Mouse (Mus musculus): ENCODE measurements at regions not wholly inside any gene's neighbourhood (a gene's known extent, or its start where the extent isn't known, plus 50 kb on each side); places are given as distances from the start of the nearest gene placed in this dataset.

GRCm38 (mm10) chr8:34254978-34255377, 143.4 kb upstream of the Gm10131 start:
- Histone ChIP-seq H3K27me3 (ENCODE audit: control insufficient read depth, insufficient read depth, low read length) (no peaks in the 10 kb centered on the region), H3K4me3 (ENCODE audit: low read depth, low read length) (no peak overlapping the region), H3K4me1 (ENCODE audit: control insufficient read depth, insufficient read depth, insufficient read length, low read length) (no peaks in the 10 kb centered on the region), H3K36me3 (ENCODE audit: control insufficient read depth, insufficient read depth, low read length) (no peaks in the 10 kb centered on the region), H3K27ac (ENCODE audit: insufficient read depth, low read depth, low read length) (no peak overlapping the region)
- WGBS, result 83% methylated on average over 2 of the region's 2 CpGs
- TF ChIP-seq POLR2A (IDR thresholded peaks at IDR 0.05; ENCODE audit: low read depth, low read length) (no peak), CTCF (IDR thresholded peaks at IDR 0.05; ENCODE audit: extremely low read depth, insufficient read length, insufficient replicate concordance, low read depth, low read length) (no peak)

- H3K27me3 ChIP-seq (ENCODE audit: control insufficient read depth, insufficient read depth, low read length), result no peaks in the 10 kb centered on the region
- H3K36me3 ChIP-seq (ENCODE audit: control insufficient read depth, insufficient read depth, low read length), result no peaks in the 10 kb centered on the region
- TF ChIP-seq CTCF (IDR thresholded peaks at IDR 0.05; ENCODE audit: extremely low read depth, insufficient read length, insufficient replicate concordance, low read depth, low read length) (no peak), POLR2A (IDR thresholded peaks at IDR 0.05; ENCODE audit: low read depth, low read length) (no peak)
- no peaks in the 10 kb centered on the region for H3K4me1 ChIP-seq (ENCODE audit: control insufficient read depth, insufficient read depth, insufficient read length, low read length)
- 89% methylated on average over 7 of the region's 7 CpGs for WGBS
- H3K27ac ChIP-seq (ENCODE audit: insufficient read depth, low read depth, low read length), result no peak overlapping the region
- H3K4me3 ChIP-seq (ENCODE audit: low read depth, low read length), result no peak overlapping the region
These were observed 140.4 kb upstream of the Gm10131 start for GRCm38 (mm10) chr8:34251934-34252333.

GRCm38 (mm10) chr8:34239346-34239900, 127.9 kb upstream of the Gm10131 start:
- no peak for TF ChIP-seq POLR2A (IDR thresholded peaks at IDR 0.05; ENCODE audit: low read depth, low read length)
- no peak for TF ChIP-seq CTCF (IDR thresholded peaks at IDR 0.05; ENCODE audit: extremely low read depth, insufficient read length, insufficient replicate concordance, low read depth, low read length)
- 89% methylated on average over 6 of the region's 6 CpGs for WGBS
- no peaks in the 10 kb centered on the region for H3K27me3 ChIP-seq (ENCODE audit: control insufficient read depth, insufficient read depth, low read length)

GRCm38 (mm10) chr8:34233705-34234104, 122.2 kb upstream of the Gm10131 start:
- Histone ChIP-seq H3K4me1 (ENCODE audit: control insufficient read depth, insufficient read depth, insufficient read length, low read length) (no peaks in the 10 kb centered on the region), H3K36me3 (ENCODE audit: control insufficient read depth, insufficient read depth, low read length) (no peaks in the 10 kb centered on the region), H3K27me3 (ENCODE audit: control insufficient read depth, insufficient read depth, low read length) (no peaks in the 10 kb centered on the region), H3K4me3 (ENCODE audit: low read depth, low read length) (no peak overlapping the region), H3K27ac (ENCODE audit: insufficient read depth, low read depth, low read length) (no peak overlapping the region)
- WGBS, result 84% methylated on average over 4 of the region's 4 CpGs
- no peak for TF ChIP-seq CTCF (IDR thresholded peaks at IDR 0.05; ENCODE audit: extremely low read depth, insufficient read length, insufficient replicate concordance, low read depth, low read length)
- TF ChIP-seq POLR2A (IDR thresholded peaks at IDR 0.05; ENCODE audit: low read depth, low read length), result no peak

More at GRCm38 (mm10) chr8:34239346-34239900, 127.9 kb upstream of the Gm10131 start:
- Histone ChIP-seq H3K27ac (ENCODE audit: insufficient read depth, low read depth, low read length) (no peak overlapping the region), H3K4me1 (ENCODE audit: control insufficient read depth, insufficient read depth, insufficient read length, low read length) (no peaks in the 10 kb centered on the region), H3K36me3 (ENCODE audit: control insufficient read depth, insufficient read depth, low read length) (no peaks in the 10 kb centered on the region), H3K4me3 (ENCODE audit: low read depth, low read length) (no peak overlapping the region)

- no peaks in the 10 kb centered on the region for H3K36me3 ChIP-seq (ENCODE audit: control insufficient read depth, insufficient read depth, low read length)
- no peak for TF ChIP-seq POLR2A (IDR thresholded peaks at IDR 0.05; ENCODE audit: low read depth, low read length)
- TF ChIP-seq CTCF (IDR thresholded peaks at IDR 0.05; ENCODE audit: extremely low read depth, insufficient read length, insufficient replicate concordance, low read depth, low read length), result no peak
- H3K4me3 ChIP-seq (ENCODE audit: low read depth, low read length), result no peak overlapping the region
- H3K4me1 ChIP-seq (ENCODE audit: control insufficient read depth, insufficient read depth, insufficient read length, low read length), result no peaks in the 10 kb centered on the region
- 56% methylated on average over 3 of the region's 3 CpGs for WGBS
- H3K27ac ChIP-seq (ENCODE audit: insufficient read depth, low read depth, low read length), result no peak overlapping the region
- H3K27me3 ChIP-seq (ENCODE audit: control insufficient read depth, insufficient read depth, low read length), result no peaks in the 10 kb centered on the region
These were observed 117.9 kb upstream of the Gm10131 start for GRCm38 (mm10) chr8:34229477-34229876.

- 58% methylated on average over 17 of the region's 17 CpGs for WGBS
- TF ChIP-seq POLR2A (IDR thresholded peaks at IDR 0.05; ENCODE audit: low read depth, low read length) (no peak), CTCF (IDR thresholded peaks at IDR 0.05; ENCODE audit: extremely low read depth, insufficient read length, insufficient replicate concordance, low read depth, low read length) (no peak)
- H3K4me3 ChIP-seq (ENCODE audit: low read depth, low read length), result no peak overlapping the region
These were observed 113.7 kb upstream of the Gm10131 start for GRCm38 (mm10) chr8:34225011-34225890.

GRCm38 (mm10) chr8:34222187-34222586, 110.7 kb upstream of the Gm10131 start:
- no peak for TF ChIP-seq POLR2A (IDR thresholded peaks at IDR 0.05; ENCODE audit: low read depth, low read length)
- TF ChIP-seq CTCF (IDR thresholded peaks at IDR 0.05; ENCODE audit: extremely low read depth, insufficient read length, insufficient replicate concordance, low read depth, low read length), result no peak
- Histone ChIP-seq H3K4me3 (ENCODE audit: low read depth, low read length) (no peak overlapping the region), H3K36me3 (ENCODE audit: control insufficient read depth, insufficient read depth, low read length) (no peaks in the 10 kb centered on the region), H3K4me1 (ENCODE audit: control insufficient read depth, insufficient read depth, insufficient read length, low read length) (no peaks in the 10 kb centered on the region), H3K27me3 (ENCODE audit: control insufficient read depth, insufficient read depth, low read length) (no peaks in the 10 kb centered on the region), H3K27ac (ENCODE audit: insufficient read depth, low read depth, low read length) (no peak overlapping the region)
- 84% methylated on average over 6 of the region's 6 CpGs for WGBS

More at GRCm38 (mm10) chr8:34225011-34225890, 113.7 kb upstream of the Gm10131 start:
- Histone ChIP-seq H3K36me3 (ENCODE audit: control insufficient read depth, insufficient read depth, low read length) (no peaks in the 10 kb centered on the region), H3K27me3 (ENCODE audit: control insufficient read depth, insufficient read depth, low read length) (no peaks in the 10 kb centered on the region), H3K27ac (ENCODE audit: insufficient read depth, low read depth, low read length) (no peak overlapping the region), H3K4me1 (ENCODE audit: control insufficient read depth, insufficient read depth, insufficient read length, low read length) (no peaks in the 10 kb centered on the region)
